In genomic region chr3:143949026-143949637, GRCm38 (mm10) we compare ENCODE assay signal across 14 mouse cellular contexts.
DNase-seq lines count a peak whose midpoint lies in the region; ATAC-seq and TF ChIP-seq lines count a peak whose summit lies in the region.
"Had no signal": no experiment of that assay in that cellular context is flagged by ENCODE, and none has a peak within 500 bp of the region (broad histone marks: within the 10 kb centered on the region; RNA-seq: fewer than 3 reads in every experiment).

No protein-coding gene starts in this region.

- no peak overlapping the region; the same call in 1 of the 2 replicates for H3K4me3 ChIP-seq in hindbrain, embryonic 10.5 days
- H3K4me3 ChIP-seq in hindbrain, embryonic 16.5 days (ENCODE audit: low read length): no peak overlapping the region
- H3K4me3 ChIP-seq in stomach, embryonic 14.5 days (ENCODE audit: low read depth, low read length): no peak overlapping the region
- no peak overlapping the region for H3K4me3 ChIP-seq in stomach, postnatal 0 days (ENCODE audit: low read depth, low read length)
- H3K4me3 ChIP-seq in lung, adult 2 months (replicated peaks; ENCODE audit: extremely low read depth, low read depth, low read length): no peak overlapping the region
- H3K4me3 ChIP-seq in kidney, embryonic 16.5 days (ENCODE audit: low read length): no peak overlapping the region
- H3K4me3 ChIP-seq: forebrain, embryonic 12.5 days; heart, embryonic 15.5 days had no signal

- H3K27ac ChIP-seq in hindbrain, embryonic 10.5 days: peak overlapping the region; percentile 25; the same call in 1 of the 2 replicates
- no peak overlapping the region for H3K27ac ChIP-seq in hindbrain, embryonic 16.5 days (ENCODE audit: low read depth, low read length)
- H3K27ac ChIP-seq in stomach, embryonic 14.5 days (ENCODE audit: low read length): peak overlapping the region; percentile 44; the same call in 1 of the 2 replicates
- H3K27ac ChIP-seq in stomach, postnatal 0 days (replicated peaks): no peak overlapping the region
- H3K27ac ChIP-seq in kidney, embryonic 16.5 days (ENCODE audit: low read length): no peak overlapping the region
- H3K27ac ChIP-seq: forebrain, embryonic 12.5 days; heart, embryonic 15.5 days had no signal

- peak; percentile 38 for DNase-seq in hindbrain, embryonic 10.5 days (ENCODE audit: low spot score)
- DNase-seq in stomach, postnatal 0 days (ENCODE audit: low spot score): no peak
- DNase-seq in lung, adult 2 months: peak; percentile 12
- peak; percentile 3 for DNase-seq in skeletal muscle tissue, adult 2 months (ENCODE audit: low read depth, low spot score)
- DNase-seq in left cerebral cortex, postnatal 14 days (ENCODE audit: low spot score in 2 of 2): no peak
- DNase-seq: B cell, adult 2 months; cerebellum, adult 9-11 months; right cerebral cortex, adult 18-20 months; thymus, adult 18-20 months had no signal

- H3K4me2 ChIP-seq in hindbrain, embryonic 16.5 days (ENCODE audit: low read length): no peak overlapping the region
- H3K4me2 ChIP-seq in stomach, embryonic 14.5 days (replicated peaks; ENCODE audit: low read depth, low read length): no peak overlapping the region
- no peak overlapping the region for H3K4me2 ChIP-seq in stomach, postnatal 0 days (replicated peaks; ENCODE audit: low read depth)
- H3K4me2 ChIP-seq in kidney, embryonic 16.5 days (replicated peaks; ENCODE audit: low read depth, low read length): no peak overlapping the region
- H3K4me2 ChIP-seq: forebrain, embryonic 12.5 days; heart, embryonic 15.5 days had no signal

- no peaks in the 10 kb centered on the region for H3K27me3 ChIP-seq in hindbrain, embryonic 10.5 days (ENCODE audit: insufficient read depth, poor library complexity, severe bottlenecking)
- no peaks in the 10 kb centered on the region for H3K27me3 ChIP-seq in hindbrain, embryonic 16.5 days (replicated peaks; ENCODE audit: control insufficient read depth, insufficient read depth, low read length)
- H3K27me3 ChIP-seq in stomach, embryonic 14.5 days (ENCODE audit: control insufficient read depth, insufficient read depth, low read length): no peaks in the 10 kb centered on the region
- no peaks in the 10 kb centered on the region for H3K27me3 ChIP-seq in stomach, postnatal 0 days (ENCODE audit: control insufficient read depth, insufficient read depth, low read length)
- H3K27me3 ChIP-seq in kidney, embryonic 16.5 days (ENCODE audit: insufficient read depth, low read length): no peaks in the 10 kb centered on the region
- H3K27me3 ChIP-seq: heart, embryonic 15.5 days had no signal

- H3K36me3 ChIP-seq in hindbrain, embryonic 10.5 days: no peaks in the 10 kb centered on the region
- H3K36me3 ChIP-seq in hindbrain, embryonic 16.5 days (ENCODE audit: control insufficient read depth, insufficient read depth, low read length): no peaks in the 10 kb centered on the region
- H3K36me3 ChIP-seq in stomach, embryonic 14.5 days (ENCODE audit: control insufficient read depth, insufficient read depth, low read length): no peaks in the 10 kb centered on the region
- H3K36me3 ChIP-seq in stomach, postnatal 0 days (ENCODE audit: control insufficient read depth, insufficient read depth, low read length): no peaks in the 10 kb centered on the region
- no peaks in the 10 kb centered on the region for H3K36me3 ChIP-seq in kidney, embryonic 16.5 days (ENCODE audit: insufficient read depth, low read length)
- H3K36me3 ChIP-seq: forebrain, embryonic 12.5 days; heart, embryonic 15.5 days had no signal

- intact Hi-C loops in left cerebral cortex, postnatal 14 days (cut with DNase I): no loop called here

- TF ChIP-seq POLR2A in lung, adult 2 months (IDR thresholded peaks at IDR 0.05; ENCODE audit: borderline replicate concordance, extremely low read depth, low read depth, low read length): no peak

- 62% methylated on average over 11 of the region's 11 CpGs for WGBS in hindbrain, embryonic 10.5 days
- 62% methylated on average over 11 of the region's 11 CpGs for WGBS in hindbrain, embryonic 16.5 days
- 76% methylated on average over 11 of the region's 11 CpGs for WGBS in stomach, embryonic 14.5 days
- 85% methylated on average over 11 of the region's 11 CpGs for WGBS in stomach, postnatal 0 days
- 74% methylated on average over 11 of the region's 11 CpGs for WGBS in lung, adult 2 months
- 77% methylated on average over 11 of the region's 11 CpGs for WGBS in kidney, embryonic 16.5 days

- no peak for ATAC-seq in hindbrain, embryonic 16.5 days
- ATAC-seq in stomach, embryonic 14.5 days (ENCODE audit: insufficient number of reproducible peaks, insufficient read depth, low FRiP score, low read depth): no peak
- no peak for ATAC-seq in stomach, postnatal 0 days (ENCODE audit: low FRiP score, low TSS enrichment)
- no peak for ATAC-seq in kidney, embryonic 16.5 days (ENCODE audit: low FRiP score, low TSS enrichment)

- no peak for TF ChIP-seq CTCF in stomach, postnatal 0 days (IDR thresholded peaks at IDR 0.05; ENCODE audit: low read depth)
- TF ChIP-seq CTCF in lung, adult 2 months (IDR thresholded peaks at IDR 0.05; ENCODE audit: insufficient read depth, low read length): no peak

- H3K4me1 ChIP-seq in hindbrain, embryonic 10.5 days (replicated peaks): peaks cover 20% of the 10 kb centered on the region
- peaks cover 2% of the 10 kb centered on the region; the same call in 1 of the 2 replicates for H3K4me1 ChIP-seq in hindbrain, embryonic 16.5 days (ENCODE audit: control insufficient read depth, insufficient read depth, low read depth, low read length)
- peaks cover 13% of the 10 kb centered on the region; the same call in 1 of the 2 replicates for H3K4me1 ChIP-seq in stomach, embryonic 14.5 days (ENCODE audit: control insufficient read depth, insufficient read depth, low read length)
- 0 out of 2 replicates have a peak, but pooled peaks cover 2% of the 10 kb centered on the region for H3K4me1 ChIP-seq in stomach, postnatal 0 days (replicated peaks; ENCODE audit: control insufficient read depth, insufficient read depth)
- no peaks in the 10 kb centered on the region for H3K4me1 ChIP-seq in lung, adult 2 months (ENCODE audit: control insufficient read depth, insufficient read depth, low read length)
- peaks cover 6% of the 10 kb centered on the region; the same call in 1 of the 2 replicates for H3K4me1 ChIP-seq in kidney, embryonic 16.5 days (ENCODE audit: insufficient read depth, low read length)
- H3K4me1 ChIP-seq: heart, embryonic 15.5 days had no signal

- no peaks in the 10 kb centered on the region for H3K9me3 ChIP-seq in hindbrain, embryonic 10.5 days
- H3K9me3 ChIP-seq in hindbrain, embryonic 16.5 days (ENCODE audit: control insufficient read depth, low read length): no peaks in the 10 kb centered on the region
- H3K9me3 ChIP-seq in stomach, embryonic 14.5 days (ENCODE audit: control insufficient read depth, low read depth, low read length): no peaks in the 10 kb centered on the region
- no peaks in the 10 kb centered on the region for H3K9me3 ChIP-seq in stomach, postnatal 0 days (ENCODE audit: control insufficient read depth, low read length)
- H3K9me3 ChIP-seq in kidney, embryonic 16.5 days (ENCODE audit: low read length): no peaks in the 10 kb centered on the region
- H3K9me3 ChIP-seq: heart, embryonic 15.5 days had no signal

- no peak overlapping the region for H3K9ac ChIP-seq in hindbrain, embryonic 16.5 days (ENCODE audit: low read depth, low read length)
- no peak overlapping the region for H3K9ac ChIP-seq in stomach, embryonic 14.5 days (replicated peaks; ENCODE audit: low read depth, low read length)
- no peak overlapping the region for H3K9ac ChIP-seq in stomach, postnatal 0 days (ENCODE audit: low read length)
- H3K9ac ChIP-seq in kidney, embryonic 16.5 days (replicated peaks; ENCODE audit: low read length): no peak overlapping the region
- H3K9ac ChIP-seq: forebrain, embryonic 12.5 days; heart, embryonic 15.5 days had no signal

- no peak for TF ChIP-seq EP300 in stomach, postnatal 0 days (optimal IDR thresholded peaks at IDR 0.05)

Comparison
In these comparisons a context has a peak if more than half of its experiments do, and no peak if none do; other contexts are left out.
1. H3K27ac ChIP-seq: peak in hindbrain, embryonic 10.5 days (single experiment) and stomach, embryonic 14.5 days (single experiment); none in hindbrain, embryonic 16.5 days (single experiment), stomach, postnatal 0 days (single experiment) and kidney, embryonic 16.5 days (single experiment).
2. DNase-seq: peak in hindbrain, embryonic 10.5 days (single experiment), lung, adult 2 months (single experiment) and skeletal muscle tissue, adult 2 months (single experiment); none in stomach, postnatal 0 days (single experiment) and left cerebral cortex, postnatal 14 days (0 of 2).